Mouse (Mus musculus): ENCODE measurements around the gene Tmem270.

DNA sequence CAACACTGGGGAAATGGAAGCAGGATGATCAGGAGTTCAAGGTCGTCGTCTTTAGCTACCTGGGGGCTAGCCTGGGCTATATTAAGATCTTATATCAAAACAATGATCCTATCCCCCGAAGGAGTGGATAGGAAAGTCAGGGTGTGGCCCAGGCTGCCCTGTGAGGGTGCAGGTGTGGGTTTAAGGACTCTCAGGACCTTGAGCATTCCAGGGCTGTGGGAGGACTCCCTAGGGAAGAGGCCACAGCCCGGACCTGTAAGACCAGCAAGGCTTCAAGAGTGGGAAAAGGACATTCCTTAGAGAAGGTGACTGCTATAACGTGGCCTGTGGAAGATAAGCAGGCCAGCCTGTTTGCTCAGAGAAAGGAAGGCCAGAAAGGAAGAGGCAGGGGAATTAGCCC is 37.6 kb upstream of the Tmem270 start:
- TF ChIP-seq CTCF (IDR thresholded peaks at IDR 0.05; ENCODE audit: insufficient read depth, low read length) (no peak), POLR2A (IDR thresholded peaks at IDR 0.05; ENCODE audit: borderline replicate concordance, extremely low read depth, low read depth, low read length) (no peak)

Measured in lung, adult 2 months (tissue).